Mouse (Mus musculus) liver, adult (tissue): ENCODE data around the gene Pdgfra.

ENCODE experiments used
- GATA4 ChIP-seq: IDR thresholded peaks from 2 replicates; pipeline ENCODE4 v1.6.1; 2014; ENCODE audit warnings: mild to moderate bottlenecking, low read length; ENCODE audit not compliant: insufficient replicate concordance

Gene Pdgfra

GRCm38 (mm10) chr5:75238928-75239777 is 87.1 kb downstream of the Pdgfra start:
- no peak for TF ChIP-seq GATA4

DNA sequence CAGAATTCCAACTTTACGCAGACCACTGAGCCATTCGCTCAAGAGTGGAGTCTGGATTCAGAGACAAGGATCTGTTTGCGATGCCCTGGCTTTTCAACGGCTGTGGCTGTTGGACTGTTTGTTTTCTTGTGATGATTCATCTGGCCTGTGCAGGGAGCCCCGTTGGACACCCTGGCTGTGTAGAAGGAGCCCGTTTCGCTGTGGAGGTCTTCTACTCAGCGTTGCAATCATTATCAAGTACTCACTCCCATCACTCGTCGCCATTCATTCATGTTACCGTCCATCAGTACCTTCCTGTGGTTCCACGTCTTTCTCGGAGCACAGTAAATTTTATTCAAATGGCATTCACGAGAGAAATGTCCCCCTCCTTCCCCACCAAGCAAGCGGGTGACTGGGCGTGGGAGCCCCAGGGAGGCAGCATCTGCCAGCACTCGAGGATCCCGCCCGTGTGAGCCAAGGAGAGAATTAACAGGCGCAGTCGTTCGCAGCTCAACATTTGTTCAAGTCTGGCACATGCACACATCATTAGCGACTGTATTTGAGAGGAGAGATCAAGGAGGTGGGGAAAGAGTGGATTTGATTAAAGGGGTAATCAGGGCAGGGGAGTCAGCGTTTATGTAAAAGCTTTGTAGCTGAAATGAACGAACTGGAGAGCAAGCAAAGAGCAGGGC is 95.1 kb downstream of the Pdgfra start:
- TF ChIP-seq GATA4, result no peak
